Mouse (Mus musculus): ENCODE measurements at regions not wholly inside any gene's neighbourhood (a gene's known extent, or its start where the extent isn't known, plus 50 kb on each side); places are given as distances from the start of the nearest gene placed in this dataset.

DNA sequence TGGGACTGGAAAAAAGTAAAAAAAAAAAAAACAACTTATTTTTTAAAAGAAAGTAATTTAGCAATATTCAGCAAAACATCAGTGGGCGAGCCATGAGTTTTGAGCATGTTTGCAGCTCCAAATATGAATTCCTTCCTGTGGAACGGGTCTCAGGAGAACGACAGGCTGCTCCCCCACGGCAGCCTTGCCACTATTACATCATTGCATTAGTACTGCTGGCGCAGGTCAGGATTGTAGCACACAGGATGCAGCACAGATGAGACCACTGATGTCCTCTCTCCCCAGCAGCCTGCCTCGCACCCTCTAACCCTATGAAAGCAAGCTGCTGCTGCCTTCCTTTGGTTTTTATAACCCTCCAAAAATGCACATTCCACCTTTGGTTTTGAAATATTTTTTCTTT is 121.7 kb downstream of the Chic2 start:
- no peaks in the 10 kb centered on the region for H3K9me3 ChIP-seq
- ATAC-seq (ENCODE audit: insufficient number of reproducible peaks, insufficient read depth, low FRiP score, low TSS enrichment, low read depth), result no peak
- H3K9ac ChIP-seq, result no peak overlapping the region
- H3K27ac ChIP-seq, result no peak overlapping the region
- peaks cover 6% of the 10 kb centered on the region; the same call in 1 of the 2 replicates for H3K4me1 ChIP-seq
- no peaks in the 10 kb centered on the region for H3K36me3 ChIP-seq
- H3K27me3 ChIP-seq, result no peaks in the 10 kb centered on the region
- no peak overlapping the region for H3K4me3 ChIP-seq
- 69% methylated on average over 6 of the region's 6 CpGs for WGBS
- no peak overlapping the region for H3K4me2 ChIP-seq

DNA sequence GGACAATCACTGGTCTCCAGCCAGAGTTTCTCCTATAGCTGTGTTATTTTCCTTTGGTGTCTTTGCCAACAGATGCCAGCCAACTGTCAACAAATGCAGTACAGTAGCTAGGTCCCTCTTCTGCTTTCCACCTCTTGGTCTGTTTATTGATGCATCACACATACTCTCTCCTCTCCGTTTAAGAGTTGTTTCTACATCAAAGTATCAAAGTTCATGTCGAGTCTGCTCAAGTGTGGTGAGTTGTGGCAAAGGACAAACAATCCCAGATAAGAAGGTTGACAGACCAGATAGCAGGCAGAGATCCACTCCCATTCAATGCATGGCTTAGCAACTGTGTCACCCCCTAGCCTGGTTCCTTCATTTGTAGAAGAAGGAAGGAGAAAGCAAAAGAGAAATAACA is 123.6 kb downstream of the Chic2 start:
- 79% methylated on average over 2 of the region's 2 CpGs for WGBS
- no peak for ATAC-seq (ENCODE audit: insufficient number of reproducible peaks, insufficient read depth, low FRiP score, low TSS enrichment, low read depth)

GRCm38 (mm10) chr5:74920490-74920889 is 124.1 kb downstream of the Chic2 start:
- no peak for ATAC-seq (ENCODE audit: insufficient number of reproducible peaks, insufficient read depth, low FRiP score, low TSS enrichment, low read depth)
- no peaks in the 10 kb centered on the region for H3K27me3 ChIP-seq
- 68% methylated on average over 5 of the region's 5 CpGs for WGBS

More for the DNA sequence above, 123.6 kb downstream of the Chic2 start:
- no peaks in the 10 kb centered on the region for H3K36me3 ChIP-seq
- no peak overlapping the region for H3K9ac ChIP-seq
- H3K9me3 ChIP-seq, result no peaks in the 10 kb centered on the region
- H3K4me3 ChIP-seq, result no peak overlapping the region
- H3K4me2 ChIP-seq, result no peak overlapping the region
- no peak overlapping the region for H3K27ac ChIP-seq
- H3K27me3 ChIP-seq, result no peaks in the 10 kb centered on the region
- H3K4me1 ChIP-seq, result peaks cover 6% of the 10 kb centered on the region; the same call in 1 of the 2 replicates

DNA sequence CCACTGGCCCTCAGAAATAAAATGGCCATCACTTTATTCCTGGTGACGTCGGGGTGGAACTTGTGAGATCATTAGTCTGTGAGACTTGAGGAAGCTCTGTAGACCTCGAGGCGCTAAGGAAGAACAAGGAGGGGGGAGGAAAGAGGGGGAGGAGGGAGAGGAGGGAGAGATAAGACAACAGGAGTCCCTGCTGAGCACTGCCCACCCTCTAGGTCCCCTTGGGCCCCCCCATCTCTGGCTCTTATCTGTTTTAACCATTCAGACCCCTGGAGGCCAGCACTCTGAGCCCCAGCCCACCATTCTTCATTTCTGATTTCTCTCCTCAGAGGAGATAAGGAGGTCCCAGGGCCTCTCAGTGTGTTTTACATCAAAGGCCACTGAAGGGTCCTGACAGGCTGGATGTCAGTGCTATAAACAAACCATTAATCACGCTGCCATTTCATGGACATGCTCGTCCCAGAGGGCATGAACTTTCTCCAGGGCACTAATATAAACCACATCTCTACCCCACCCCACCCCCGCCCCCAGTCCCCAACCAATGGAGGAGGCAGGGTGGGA is 139.0 kb downstream of the Chic2 start:
- H3K27me3 ChIP-seq, result no peaks in the 10 kb centered on the region
- H3K9me3 ChIP-seq, result no peaks in the 10 kb centered on the region
- 33% methylated on average over 7 of the region's 7 CpGs for WGBS
- H3K4me2 ChIP-seq, result no peak overlapping the region
- no peak overlapping the region for H3K4me3 ChIP-seq
- H3K27ac ChIP-seq, result no peak overlapping the region
- H3K9ac ChIP-seq, result no peak overlapping the region
- H3K36me3 ChIP-seq, result no peaks in the 10 kb centered on the region
- ATAC-seq (ENCODE audit: insufficient number of reproducible peaks, insufficient read depth, low FRiP score, low TSS enrichment, low read depth), result no peak
- no peaks in the 10 kb centered on the region for H3K4me1 ChIP-seq

More at GRCm38 (mm10) chr5:74920490-74920889, 124.1 kb downstream of the Chic2 start:
- no peak overlapping the region for H3K4me2 ChIP-seq
- no peaks in the 10 kb centered on the region for H3K36me3 ChIP-seq
- H3K9me3 ChIP-seq, result no peaks in the 10 kb centered on the region
- H3K27ac ChIP-seq, result no peak overlapping the region
- H3K4me3 ChIP-seq, result no peak overlapping the region
- no peak overlapping the region for H3K9ac ChIP-seq
- H3K4me1 ChIP-seq, result peaks cover 5% of the 10 kb centered on the region; the same call in 1 of the 2 replicates

DNA sequence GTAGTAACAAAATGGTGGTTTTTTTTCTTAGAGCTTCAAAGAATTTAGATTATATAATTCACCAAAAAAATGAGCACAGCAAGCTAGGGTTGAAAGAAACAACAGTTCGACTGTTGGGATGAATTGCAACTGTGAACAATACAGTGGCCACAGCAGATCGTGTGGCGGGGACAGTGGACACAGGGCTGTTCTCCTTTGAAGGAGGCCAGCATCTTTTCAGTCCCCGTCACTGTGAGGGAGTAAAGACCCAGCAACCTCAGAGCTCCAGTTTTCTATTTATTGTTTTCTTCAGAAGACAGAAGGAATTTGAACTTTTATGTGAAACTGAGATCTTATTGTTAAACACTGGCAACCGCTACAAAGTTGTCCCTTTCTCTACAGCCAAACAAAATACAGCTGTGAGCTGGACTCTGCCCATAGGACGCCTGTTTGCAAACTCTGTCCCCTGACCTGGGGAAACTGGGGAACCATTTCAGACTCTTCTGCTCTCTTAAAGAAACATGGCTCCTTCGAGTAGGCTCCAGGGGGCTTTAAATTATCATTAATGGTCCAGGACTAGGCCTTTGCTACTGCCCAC is 139.6 kb downstream of the Chic2 start:
- 63% methylated on average over 7 of the region's 7 CpGs for WGBS

DNA sequence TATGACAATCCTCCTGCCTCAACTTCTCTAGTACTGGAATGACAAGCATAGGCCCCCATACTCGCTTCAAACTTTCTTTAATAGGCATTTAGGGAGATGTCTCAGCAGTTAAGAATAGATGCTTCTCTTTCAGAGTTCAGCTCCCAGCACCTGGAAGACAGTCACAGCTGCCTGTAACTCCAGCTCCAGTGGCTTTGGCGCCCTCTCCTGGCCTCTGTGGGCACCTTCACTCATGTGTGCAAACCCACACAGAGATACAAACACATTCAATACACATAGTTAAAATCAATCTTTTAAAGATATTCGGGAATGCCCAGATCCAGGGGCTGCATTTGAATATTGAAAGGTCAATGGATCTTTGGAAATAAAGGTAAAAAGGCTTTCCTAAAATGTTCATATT is 140.2 kb downstream of the Chic2 start:
- no peak for ATAC-seq (ENCODE audit: insufficient number of reproducible peaks, insufficient read depth, low FRiP score, low TSS enrichment, low read depth)
- Histone ChIP-seq H3K4me2 (no peak overlapping the region), H3K9ac (no peak overlapping the region), H3K36me3 (no peaks in the 10 kb centered on the region), H3K4me1 (no peaks in the 10 kb centered on the region), H3K27me3 (no peaks in the 10 kb centered on the region), H3K27ac (no peak overlapping the region), H3K4me3 (no peak overlapping the region), H3K9me3 (no peaks in the 10 kb centered on the region)
- WGBS, result 75% methylated on average over 3 of the region's 3 CpGs

More for the DNA sequence above, 139.6 kb downstream of the Chic2 start:
- no peaks in the 10 kb centered on the region for H3K9me3 ChIP-seq
- no peak overlapping the region for H3K27ac ChIP-seq
- no peaks in the 10 kb centered on the region for H3K27me3 ChIP-seq
- no peak overlapping the region for H3K4me2 ChIP-seq
- ATAC-seq (ENCODE audit: insufficient number of reproducible peaks, insufficient read depth, low FRiP score, low TSS enrichment, low read depth), result no peak
- H3K36me3 ChIP-seq, result no peaks in the 10 kb centered on the region
- H3K4me3 ChIP-seq, result no peak overlapping the region
- H3K4me1 ChIP-seq, result no peaks in the 10 kb centered on the region
- H3K9ac ChIP-seq, result no peak overlapping the region

DNA sequence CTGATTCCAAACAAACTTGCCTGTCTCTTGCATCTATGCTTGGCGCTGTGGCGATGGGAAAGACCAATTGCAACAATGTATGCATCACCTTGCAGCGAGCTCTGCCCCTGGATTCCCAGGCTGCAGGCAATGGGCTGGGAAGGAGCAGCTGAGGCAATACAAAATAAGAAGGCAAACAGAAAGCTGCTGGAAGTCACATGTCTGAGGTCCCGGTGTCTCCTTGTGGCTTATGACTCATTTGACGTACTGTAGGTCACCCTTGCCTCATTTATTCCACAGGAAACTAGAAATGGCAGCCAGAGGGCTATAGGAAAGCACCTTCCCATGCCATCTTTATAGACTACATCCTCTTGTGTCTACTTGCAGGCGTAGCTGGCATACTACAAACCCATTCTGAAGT is 140.9 kb downstream of the Chic2 start:
- Histone ChIP-seq H3K4me2 (no peak overlapping the region), H3K9ac (no peak overlapping the region), H3K9me3 (no peaks in the 10 kb centered on the region), H3K4me3 (no peak overlapping the region), H3K4me1 (no peaks in the 10 kb centered on the region), H3K36me3 (no peaks in the 10 kb centered on the region), H3K27ac (no peak overlapping the region), H3K27me3 (no peaks in the 10 kb centered on the region)
- 92% methylated on average over 6 of the region's 6 CpGs for WGBS
- ATAC-seq (ENCODE audit: insufficient number of reproducible peaks, insufficient read depth, low FRiP score, low TSS enrichment, low read depth), result no peak

GRCm38 (mm10) chr5:74897133-74897532 is 147.4 kb downstream of the Chic2 start:
- H3K4me1 ChIP-seq, result peaks cover 7% of the 10 kb centered on the region
- WGBS, result 64% methylated on average over 8 of the region's 8 CpGs
- no peak overlapping the region for H3K27ac ChIP-seq
- H3K9ac ChIP-seq, result no peak overlapping the region
- no peak overlapping the region for H3K4me2 ChIP-seq
- no peak overlapping the region for H3K4me3 ChIP-seq
- H3K27me3 ChIP-seq, result no peaks in the 10 kb centered on the region
- H3K9me3 ChIP-seq, result no peaks in the 10 kb centered on the region
- H3K36me3 ChIP-seq, result no peaks in the 10 kb centered on the region
- no peak for ATAC-seq (ENCODE audit: insufficient number of reproducible peaks, insufficient read depth, low FRiP score, low TSS enrichment, low read depth)

DNA sequence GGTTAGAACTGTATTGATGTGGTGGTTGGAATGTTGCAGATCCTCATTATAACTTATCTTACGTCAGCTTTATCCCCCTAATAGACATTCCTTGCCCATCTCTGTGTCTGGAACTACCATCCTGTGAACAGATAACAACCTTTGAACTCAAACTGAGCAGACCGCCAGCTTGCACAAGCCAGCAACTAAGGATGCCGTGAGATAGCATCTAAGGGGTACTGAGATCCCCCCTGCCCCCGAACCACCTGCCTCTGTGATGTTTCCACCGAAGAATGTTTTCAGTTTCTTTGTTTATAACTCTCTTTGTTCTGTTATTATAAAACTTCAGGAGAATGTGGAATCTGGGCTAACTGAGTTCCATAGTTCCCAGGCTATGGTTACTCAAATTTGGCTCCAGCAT is 151.3 kb downstream of the Chic2 start:
- H3K9ac ChIP-seq, result no peak overlapping the region
- peaks cover 13% of the 10 kb centered on the region for H3K4me1 ChIP-seq
- no peaks in the 10 kb centered on the region for H3K36me3 ChIP-seq
- WGBS, result 71% methylated on average over 5 of the region's 5 CpGs
- no peaks in the 10 kb centered on the region for H3K9me3 ChIP-seq
- ATAC-seq (ENCODE audit: insufficient number of reproducible peaks, insufficient read depth, low FRiP score, low TSS enrichment, low read depth), result no peak
- H3K27ac ChIP-seq, result no peak overlapping the region
- H3K4me2 ChIP-seq, result no peak overlapping the region
- H3K27me3 ChIP-seq, result no peaks in the 10 kb centered on the region
- no peak overlapping the region for H3K4me3 ChIP-seq

DNA sequence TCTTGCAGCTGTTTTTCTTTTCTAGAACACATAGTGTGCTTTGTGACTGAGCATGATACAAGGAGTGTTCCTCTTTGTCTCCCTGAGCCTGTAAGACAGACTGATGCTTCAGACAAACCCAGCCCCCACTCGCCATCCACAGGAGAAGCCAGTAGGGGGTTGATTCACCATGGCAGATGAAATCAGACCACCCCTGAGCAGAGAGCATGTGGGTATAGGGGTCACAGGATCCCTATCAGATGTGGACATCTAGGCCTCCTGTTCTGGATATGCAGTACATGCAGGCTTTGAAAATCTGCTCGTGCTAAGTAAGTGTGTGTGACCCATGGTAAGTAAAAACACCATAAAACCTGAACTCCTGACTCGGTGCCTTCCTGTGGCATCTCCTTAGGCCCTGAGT is 153.0 kb downstream of the Chic2 start:
- ATAC-seq (ENCODE audit: insufficient number of reproducible peaks, insufficient read depth, low FRiP score, low TSS enrichment, low read depth), result no peak
- no peak overlapping the region for H3K27ac ChIP-seq
- no peak overlapping the region for H3K4me3 ChIP-seq
- no peak overlapping the region for H3K4me2 ChIP-seq
- H3K9me3 ChIP-seq, result no peaks in the 10 kb centered on the region
- H3K9ac ChIP-seq, result no peak overlapping the region
- no peaks in the 10 kb centered on the region for H3K36me3 ChIP-seq
- H3K4me1 ChIP-seq, result peaks cover 6% of the 10 kb centered on the region
- H3K27me3 ChIP-seq, result no peaks in the 10 kb centered on the region
- WGBS, result 27% methylated on average over 3 of the region's 3 CpGs

DNA sequence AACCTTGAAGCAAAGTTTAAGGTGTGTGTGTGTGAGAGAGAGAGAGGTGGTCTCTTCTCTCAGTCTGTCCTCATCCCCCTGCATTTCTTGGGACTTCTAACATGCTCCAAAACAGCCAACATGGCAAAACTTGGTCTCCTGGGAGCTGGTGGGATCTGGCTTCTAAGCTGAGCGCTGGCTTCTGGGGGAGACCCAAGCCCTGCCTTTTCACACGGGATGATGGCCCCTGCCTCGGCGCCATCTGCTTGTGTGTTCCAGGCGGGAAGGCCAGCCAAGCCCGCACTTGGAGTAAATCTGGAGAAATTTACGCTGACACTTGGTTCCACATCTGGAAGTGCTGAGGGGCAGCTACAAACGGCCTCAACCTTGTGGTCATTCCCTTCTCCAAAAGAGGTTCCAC is 155.6 kb downstream of the Chic2 start:
- Histone ChIP-seq H3K4me3 (no peak overlapping the region), H3K27me3 (no peaks in the 10 kb centered on the region), H3K9ac (no peak overlapping the region), H3K36me3 (no peaks in the 10 kb centered on the region), H3K4me1 (peaks cover 6% of the 10 kb centered on the region), H3K4me2 (no peak overlapping the region), H3K27ac (no peak overlapping the region; the same call in 1 of the 2 replicates), H3K9me3 (no peaks in the 10 kb centered on the region)
- WGBS, result 52% methylated on average over 8 of the region's 8 CpGs
- no peak for ATAC-seq (ENCODE audit: insufficient number of reproducible peaks, insufficient read depth, low FRiP score, low TSS enrichment, low read depth)

DNA sequence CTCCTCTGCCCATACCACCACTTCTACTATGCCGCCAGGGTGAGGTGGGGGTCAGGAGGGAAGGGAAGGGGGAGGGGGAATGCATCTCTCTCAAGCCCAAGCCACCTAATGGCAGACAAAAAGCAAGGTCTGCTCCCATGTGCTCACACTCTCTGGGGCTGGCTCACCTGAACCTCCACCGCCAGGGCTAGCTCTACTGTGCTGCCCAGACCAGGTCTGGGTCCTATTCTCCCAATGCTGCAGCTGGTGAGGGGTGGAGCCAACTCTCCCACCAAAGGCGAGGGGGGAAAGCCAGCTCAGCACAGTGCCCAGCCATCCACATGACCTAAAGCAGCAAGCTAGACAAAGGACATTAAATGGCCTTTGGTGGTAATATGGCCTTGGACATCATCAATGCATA is 158.6 kb downstream of the Chic2 start:
- 88% methylated on average over 3 of the region's 3 CpGs for WGBS
- Histone ChIP-seq H3K27me3 (no peaks in the 10 kb centered on the region), H3K4me1 (peaks cover 7% of the 10 kb centered on the region; the same call in 1 of the 2 replicates), H3K9me3 (no peaks in the 10 kb centered on the region), H3K4me3 (no peak overlapping the region), H3K27ac (no peak overlapping the region), H3K9ac (no peak overlapping the region), H3K36me3 (no peaks in the 10 kb centered on the region), H3K4me2 (no peak overlapping the region)
- no peak for ATAC-seq (ENCODE audit: insufficient number of reproducible peaks, insufficient read depth, low FRiP score, low TSS enrichment, low read depth)

Measured in embryonic facial prominence, embryonic 13.5 days (tissue).